Mouse (Mus musculus) layer of hippocampus, postnatal 25 days (tissue): Measurements from ENCODE around the gene Coq9. TPM values are rescaled to one million over a fixed set of nuclear protein-coding genes. Genes with fewer than 3 reads are reported as not detected.

Source experiments
- DNase-seq, 2 experiments: peaks; one replicate each; pipeline ENCODE4 v3.0.0; 2022; ENCODE audit warnings: mixed read lengths in 2 of 2, low spot score in 1 of 2; ENCODE audit errors: extremely low spot score in 1 of 2
- total RNA-seq, 2 experiments: library from RNA; stranded (reverse); gene quantifications; 2 replicates each; pipeline ENCODE4 v1.2.3; 2021

The Coq9 gene
- 10 to 100 TPM; 81.5 to 96.6 TPM for total RNA-seq

DNA sequence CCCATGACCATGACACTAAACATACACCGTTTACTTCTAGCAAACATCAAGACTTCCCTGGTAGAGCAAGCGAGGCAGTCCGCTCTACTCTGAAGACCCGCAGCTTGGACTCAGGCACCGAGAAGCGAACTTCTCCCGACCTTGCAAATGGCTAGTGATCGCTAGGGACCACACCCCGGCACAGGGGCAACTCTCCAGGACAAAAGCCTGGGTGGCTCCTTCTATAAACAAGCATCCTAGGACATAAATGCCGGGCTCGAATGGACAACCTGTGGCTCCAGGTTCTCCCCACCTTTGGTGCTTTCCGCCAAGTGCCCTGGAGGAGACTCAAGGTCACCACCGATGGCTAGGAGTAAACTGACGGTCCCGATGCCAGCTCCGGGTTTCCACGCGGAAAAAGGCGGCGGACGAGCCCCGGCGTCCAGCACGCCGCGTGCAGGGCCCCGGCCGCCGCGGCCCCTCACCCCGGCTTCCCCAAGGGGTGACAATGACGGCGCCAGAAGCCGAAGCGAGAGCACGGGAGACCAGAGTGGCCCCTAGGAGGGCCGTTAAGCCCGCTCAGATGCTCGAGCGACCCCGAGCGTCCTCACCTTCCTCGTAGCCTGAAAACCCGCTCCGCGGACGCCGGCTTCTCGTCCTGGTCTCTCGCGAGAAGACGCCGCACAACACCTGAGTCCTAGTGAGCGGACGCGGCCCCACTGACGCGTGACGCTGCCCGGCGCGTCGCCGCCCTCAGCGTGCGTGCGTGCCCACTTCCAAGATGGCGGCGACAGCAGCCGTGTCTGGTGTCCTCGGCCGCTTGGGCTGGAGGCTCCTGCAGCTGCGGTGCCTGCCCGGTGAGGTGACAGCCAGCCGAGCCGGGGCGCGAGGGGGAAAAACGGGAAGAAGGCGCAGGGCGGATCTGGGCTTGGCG, at the start of gene Coq9, which contains the start of gene Ciapin1:
TSS of gene Coq9 (plus strand) at position 660 of the 913 bp plus-strand sequence.
TSS of gene Ciapin1 (minus strand) at position 697 of the 913 bp plus-strand sequence.
- DNase-seq: peak; percentile 87 to 89

DNA sequence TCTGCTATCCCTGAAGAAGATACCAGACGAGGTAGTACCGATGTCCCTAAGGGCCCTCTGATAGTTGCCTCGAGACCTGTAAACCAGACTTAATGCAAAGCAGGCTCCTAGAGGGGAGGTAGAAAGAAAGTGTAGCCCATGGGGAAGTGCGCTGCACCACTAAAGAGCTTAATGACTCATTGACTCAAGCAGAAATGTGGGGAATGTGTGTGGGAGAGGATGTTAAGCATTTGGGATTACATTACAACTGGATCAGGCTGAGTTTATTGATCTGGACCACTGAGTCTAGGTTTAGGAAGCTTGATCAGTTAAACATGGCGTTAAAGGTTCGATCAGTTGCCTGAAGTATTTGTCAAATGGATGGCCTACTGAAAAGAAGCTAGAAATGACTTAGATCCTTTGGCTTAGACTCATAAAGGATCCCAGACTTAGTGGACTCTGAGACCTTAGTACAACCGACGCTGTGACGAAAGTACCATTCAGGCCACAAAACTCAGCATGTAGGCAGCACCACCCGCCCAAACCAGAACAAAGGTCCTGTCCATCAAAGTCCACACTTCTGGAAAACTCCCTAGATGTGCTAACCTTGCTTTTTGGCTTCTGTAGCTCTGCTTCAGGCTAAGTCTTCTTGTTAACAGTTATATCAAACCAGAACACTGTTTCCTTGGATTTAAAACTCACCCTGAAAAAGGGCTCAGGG, 48.7 kb upstream of the Coq9 start:
- DNase-seq: no peak

DNA sequence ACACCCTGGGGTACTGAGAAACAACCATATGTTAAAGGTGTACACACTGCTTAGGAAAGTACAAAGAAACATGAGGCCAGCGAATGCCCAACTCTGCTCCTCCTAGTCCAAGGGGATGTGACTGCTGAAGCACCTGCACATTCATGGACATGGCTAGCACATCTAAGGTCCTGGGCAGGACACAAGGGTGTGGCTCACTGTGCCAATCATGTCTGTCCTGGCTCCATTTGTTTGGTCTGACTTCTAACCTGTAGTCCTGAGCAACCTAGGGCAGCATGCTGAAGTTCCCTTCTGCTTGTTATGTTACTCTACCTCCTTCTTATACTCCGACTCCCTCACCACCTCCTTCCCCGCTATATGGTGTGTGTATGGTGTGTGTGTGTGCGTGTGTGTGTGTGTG, 43.8 kb upstream of the Coq9 start:
- DNase-seq: no peak

DNA sequence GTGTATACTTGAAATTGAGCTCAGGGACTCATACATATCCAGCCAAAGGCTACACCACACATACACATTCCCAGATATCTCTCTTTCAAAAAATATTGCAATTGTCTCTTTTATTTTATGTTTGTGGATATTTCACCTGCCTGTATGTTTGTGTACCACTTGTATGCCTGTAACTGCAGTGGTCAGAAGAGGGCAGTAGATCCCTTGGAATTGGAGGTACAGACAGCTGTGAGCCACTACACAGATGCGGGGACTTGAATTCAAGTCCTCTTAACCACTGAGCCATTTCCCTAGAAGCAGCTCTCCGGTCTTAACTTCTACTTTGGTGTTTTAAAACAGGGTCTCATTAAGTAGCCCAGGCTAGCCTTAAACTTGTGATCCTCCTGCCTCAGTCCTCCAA, 43.3 kb upstream of the Coq9 start:
- no peak for DNase-seq

DNA sequence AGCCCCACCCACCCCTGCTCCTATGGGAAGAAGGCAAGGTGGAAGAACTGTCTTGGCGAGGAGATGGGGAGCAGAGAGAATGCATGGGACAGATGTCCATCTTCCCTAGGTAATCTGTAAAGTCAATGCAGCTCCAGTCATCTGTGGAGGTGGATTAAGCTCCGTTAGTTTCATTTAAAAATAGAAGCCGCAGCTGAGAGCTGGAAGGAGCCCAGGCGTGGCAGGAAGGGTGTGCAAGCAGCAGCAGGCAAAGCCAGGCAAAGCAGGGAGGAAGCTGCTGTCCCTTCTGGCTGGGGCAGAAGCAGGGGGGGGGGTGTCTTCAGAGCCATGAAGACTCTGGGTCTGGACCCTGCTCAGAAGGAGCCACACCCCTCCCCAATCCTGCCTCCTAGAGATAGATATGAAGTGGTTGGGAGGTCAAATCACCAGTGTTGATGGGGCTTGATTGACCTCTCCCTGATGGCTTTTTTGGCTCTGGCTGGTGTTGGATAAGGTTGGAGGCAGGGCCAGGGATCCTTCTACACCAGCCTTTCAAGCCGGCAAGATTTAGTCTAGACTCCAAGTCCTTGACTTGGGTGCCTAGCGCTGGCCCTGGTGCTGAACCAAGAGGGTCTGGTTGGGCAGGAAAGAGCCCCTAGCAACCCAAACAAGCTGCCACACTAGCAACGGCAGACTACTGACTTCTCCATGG, 37.7 kb upstream of the Coq9 start:
- DNase-seq: no peak

DNA sequence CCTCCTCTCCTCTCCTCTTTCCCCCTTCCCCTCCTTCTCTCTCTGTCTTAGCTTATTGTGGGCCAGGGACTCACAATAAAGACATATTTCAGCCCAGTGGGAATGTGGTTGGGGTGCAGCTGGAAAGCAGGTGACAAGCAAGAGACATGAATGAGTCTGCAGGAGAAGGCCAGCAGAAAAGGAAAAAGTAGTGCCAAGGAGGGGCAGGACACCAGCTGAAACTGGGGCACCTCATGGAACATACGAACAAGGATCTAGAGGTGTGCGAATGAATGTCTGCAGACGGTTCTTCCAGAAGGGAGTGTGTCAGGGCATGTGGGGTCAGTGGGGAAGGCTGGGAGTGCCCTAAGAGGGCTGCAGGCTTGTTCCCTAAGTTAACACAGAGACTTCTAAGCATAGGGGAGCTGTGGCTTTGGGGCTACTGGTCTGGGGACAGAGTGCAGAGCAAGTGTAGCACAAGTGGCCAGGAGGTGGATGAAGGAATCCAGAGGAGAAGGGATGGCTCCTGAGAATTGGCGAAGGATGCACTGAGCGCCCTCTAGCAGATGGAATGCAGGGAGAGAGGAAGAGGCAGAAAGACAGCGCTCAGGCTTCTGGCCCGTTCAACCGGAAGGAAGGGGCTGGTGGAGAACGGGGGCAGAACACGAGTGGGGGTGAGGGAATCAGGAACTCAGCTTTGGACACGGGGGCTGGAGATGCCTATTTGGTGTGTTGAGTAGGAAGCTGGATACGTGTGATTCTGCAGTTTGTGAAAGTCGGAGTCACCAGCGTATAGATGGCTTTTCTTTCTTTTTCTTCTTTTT, 36.6 kb upstream of the Coq9 start:
- no peak for DNase-seq

DNA sequence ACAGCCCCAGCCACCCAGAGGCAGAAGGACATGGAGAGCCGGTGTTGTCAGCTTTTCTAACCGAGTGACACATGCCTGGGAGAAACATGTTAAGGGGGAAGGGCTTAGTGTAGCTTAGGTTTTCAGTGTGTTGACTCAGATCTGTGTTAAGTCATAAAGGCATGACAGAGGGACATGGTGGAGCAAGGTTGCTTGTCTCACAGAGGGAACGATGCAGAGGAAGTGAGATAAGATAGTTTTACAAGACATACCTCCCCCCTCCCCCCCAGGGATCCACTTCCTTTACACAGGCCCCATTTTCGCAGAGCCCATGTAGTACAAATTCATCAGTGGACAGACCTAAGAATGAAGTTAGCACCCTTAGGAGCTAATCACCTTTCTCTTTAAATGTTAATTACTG, 35.7 kb upstream of the Coq9 start:
- DNase-seq: no peak

DNA sequence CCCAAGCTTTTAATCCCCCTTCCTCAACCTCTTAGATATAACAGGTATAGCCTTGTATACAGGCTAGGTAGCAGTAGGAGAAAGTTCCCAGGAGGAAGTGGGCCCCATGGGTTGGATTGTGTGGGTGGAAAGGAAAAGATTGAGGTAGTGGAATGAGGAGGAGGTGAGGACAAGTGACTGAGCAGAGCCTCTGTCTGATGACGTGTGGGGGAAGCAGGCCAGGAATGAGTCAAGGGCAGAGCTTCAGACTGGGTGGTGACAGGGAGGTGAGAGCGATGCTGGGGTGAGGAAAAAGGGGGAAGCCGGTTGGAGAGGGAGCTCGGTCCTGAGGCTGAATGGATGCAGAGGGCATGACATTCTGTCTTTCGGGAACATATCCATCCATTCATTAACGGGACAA, 34.6 kb upstream of the Coq9 start:
- DNase-seq: no peak

DNA sequence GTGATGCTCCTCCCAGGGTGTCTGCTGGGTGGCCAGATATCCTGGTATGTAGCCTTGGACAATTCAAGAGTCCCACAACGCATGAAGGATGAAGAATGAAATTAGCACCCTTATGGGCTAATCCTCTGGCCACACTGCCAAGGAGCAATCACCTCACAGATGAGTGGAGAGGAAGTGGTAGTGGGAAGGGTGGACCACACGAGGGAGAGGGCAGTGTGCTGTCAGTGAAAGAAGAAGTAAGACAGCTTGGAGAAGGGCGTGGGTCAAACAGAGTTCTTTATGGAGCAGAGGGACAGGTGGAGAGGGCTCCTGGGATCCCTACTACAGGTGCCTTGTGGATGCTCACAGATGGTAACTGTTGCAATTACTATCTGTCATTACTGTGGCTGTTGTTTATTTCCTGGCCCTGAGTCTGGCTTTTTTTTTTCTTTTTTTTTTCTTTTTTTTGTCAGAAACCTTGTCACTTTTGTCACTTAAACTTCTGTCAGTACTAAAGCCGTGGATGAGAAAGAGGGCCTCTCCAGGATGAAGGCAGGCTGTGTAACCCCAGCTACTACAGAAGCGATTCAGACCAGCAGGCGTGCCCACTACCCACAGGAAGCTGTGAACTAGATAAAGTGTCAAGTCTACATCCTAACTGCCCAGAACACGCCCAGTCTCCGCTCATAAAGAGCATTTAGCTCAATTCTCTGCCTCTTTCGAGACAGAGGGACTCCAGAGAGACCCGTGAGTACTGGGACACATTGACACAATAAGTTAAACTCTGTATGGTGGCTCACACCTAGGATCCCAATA, 33.4 kb upstream of the Coq9 start:
- no peak for DNase-seq

DNA sequence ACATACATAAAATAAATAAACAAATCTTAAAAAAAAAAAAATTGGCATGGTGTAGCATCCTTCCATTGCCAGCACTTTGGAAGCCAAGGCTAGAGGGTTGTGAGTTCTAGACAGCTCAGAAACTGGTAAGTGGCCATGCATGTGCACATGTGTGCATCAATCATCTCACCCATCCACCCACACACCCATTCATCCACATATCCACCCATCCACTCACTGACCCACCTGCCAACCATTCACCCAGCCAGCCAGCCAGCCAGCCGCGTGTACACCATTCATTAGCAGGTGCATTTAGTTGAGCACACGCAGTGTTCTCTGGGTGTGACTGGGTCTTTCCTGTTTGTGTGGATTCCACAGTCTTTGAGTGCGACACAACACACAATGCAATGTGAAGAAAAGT, 32.3 kb upstream of the Coq9 start:
- no peak for DNase-seq

DNA sequence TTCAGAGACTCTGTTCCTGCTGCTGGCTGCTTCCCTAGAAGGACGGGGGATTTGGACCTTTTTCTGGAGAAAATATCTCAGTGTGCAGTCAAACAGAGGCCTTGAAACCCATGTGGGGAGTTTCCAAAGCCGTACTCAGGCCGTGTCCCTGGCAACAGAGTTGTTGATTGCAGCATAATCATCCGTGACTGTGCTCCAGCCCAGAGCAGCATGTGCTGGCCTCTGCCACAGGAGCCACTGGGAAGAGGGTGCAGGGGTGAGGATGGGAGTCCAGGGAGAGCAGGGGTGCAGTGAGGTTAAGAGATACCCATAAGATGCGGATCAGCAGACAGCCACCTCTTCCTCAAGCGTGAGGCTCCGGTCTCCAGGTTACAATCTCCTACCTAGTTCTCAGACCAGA, 30.6 kb upstream of the Coq9 start:
- no peak for DNase-seq

DNA sequence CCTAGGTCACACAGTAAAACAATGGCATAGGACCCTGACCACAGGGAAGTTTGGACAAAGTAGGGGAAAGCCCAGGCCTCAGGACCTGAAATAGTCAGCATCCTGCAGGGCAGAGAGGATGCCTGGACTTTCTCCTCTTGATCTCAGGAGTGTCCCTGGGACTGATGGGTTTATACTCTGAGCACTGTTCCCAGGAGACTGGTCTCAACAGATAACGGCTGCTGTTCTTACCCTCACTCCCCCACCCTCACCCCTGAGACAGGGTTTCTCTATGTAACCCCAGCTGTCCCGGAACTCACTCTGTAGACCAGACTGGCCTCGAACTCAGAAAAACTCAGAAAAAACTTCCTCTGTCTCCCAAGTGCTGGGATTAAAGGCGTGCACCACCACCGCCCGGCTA, 29.7 kb upstream of the Coq9 start:
- DNase-seq: no peak

DNA sequence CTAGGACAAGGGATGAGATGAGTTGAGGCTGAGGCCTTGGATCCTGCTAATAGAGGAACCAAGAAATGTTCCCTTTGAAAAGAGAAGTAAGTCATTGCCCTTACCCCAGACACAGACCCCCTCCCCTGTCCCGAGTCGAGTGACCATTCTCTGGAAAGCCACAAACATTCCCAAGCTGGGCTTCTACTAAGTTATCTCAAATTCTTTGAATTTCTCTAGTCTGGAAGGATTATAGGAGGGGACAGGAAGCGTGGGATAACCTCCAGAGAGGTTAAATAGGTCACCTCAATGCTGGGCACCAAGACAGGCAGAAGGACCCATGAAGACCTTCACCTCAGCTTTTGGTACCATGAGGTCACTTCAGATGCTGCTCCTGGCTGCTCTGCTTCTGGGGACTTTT, 28.0 kb upstream of the Coq9 start, which contains the start of gene Ccl17:
TSS of gene Ccl17 (plus strand) at position 301 of the 400 bp plus-strand sequence.
- no peak for DNase-seq

DNA sequence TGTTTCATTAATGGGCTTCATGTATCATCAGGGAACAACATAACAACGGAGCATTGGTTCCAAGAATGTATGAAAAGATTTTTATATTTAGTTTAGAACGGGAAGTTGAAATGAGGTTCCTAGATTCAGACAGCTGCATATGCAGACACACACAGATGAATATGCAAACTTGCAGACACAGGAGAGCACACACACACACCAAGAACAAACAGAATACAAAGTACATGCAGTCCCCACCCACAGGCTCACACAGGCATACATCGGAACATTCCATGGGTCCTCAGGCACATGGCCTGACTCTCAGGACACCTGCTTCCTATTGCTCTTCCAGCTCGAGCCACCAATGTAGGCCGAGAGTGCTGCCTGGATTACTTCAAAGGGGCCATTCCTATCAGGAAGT, 27.3 kb upstream of the Coq9 start:
- no peak for DNase-seq

DNA sequence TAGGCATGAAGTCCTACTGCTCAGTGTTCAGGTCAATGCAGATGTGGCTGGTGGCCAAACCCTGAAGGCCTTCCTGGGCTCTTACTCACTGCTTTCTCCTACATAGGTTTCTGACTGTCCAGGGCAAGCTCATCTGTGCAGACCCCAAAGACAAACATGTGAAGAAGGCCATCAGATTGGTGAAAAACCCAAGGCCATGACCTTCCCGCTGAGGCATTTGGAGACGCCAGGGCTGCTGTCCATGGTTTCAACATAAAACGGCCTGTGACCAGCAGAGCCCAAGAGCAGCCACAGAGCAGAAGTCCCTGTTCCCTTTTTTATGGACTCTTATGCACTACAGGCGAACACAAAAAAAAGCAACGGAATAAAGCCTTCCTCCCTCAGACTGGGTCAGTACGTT, 26.5 kb upstream of the Coq9 start:
- no peak for DNase-seq

DNA sequence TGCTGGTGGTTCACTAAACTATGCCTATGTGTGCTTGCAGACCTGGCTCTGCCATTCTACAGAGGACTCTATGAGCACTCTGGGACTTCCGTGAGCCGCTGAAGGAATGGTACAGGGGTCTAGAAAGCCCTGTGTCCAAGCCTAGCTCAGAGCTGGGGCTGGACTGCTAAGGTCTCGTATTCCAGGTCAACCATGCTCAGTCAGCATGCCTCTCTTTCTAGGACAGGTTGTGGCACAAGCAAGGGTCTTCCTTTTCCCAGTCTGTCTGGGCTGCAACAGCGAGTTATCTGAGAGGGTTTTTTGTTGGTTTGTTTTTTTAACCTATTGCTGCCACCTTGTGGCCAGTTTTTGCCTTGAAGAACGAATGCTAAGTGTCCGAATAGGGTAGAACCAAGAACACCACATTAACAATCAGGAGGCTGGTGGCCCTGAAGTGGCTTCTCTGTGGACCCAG, 25.4 kb upstream of the Coq9 start:
- peak; percentile 81 to 97 for DNase-seq

DNA sequence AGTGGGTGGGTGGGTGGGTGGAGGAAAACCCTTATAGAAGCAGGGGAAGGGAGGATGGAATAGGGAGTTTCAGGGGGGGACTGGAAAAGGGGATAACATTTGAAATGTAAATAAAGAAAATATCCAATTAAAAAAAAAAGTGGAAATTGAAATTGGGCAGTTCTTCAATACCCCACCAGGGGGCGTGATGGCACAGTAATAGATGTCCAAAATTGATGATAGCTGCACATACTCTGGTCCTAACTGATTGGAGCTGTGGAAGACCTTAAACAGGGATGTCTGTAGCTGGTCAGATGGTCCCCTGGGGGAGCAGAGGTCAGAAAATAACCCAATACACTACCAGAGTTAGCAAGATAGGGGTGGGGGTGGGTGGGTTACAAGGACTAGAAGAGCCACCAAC, 23.6 kb upstream of the Coq9 start:
- peak in 1 of 2 experiments; percentile 59 for DNase-seq

DNA sequence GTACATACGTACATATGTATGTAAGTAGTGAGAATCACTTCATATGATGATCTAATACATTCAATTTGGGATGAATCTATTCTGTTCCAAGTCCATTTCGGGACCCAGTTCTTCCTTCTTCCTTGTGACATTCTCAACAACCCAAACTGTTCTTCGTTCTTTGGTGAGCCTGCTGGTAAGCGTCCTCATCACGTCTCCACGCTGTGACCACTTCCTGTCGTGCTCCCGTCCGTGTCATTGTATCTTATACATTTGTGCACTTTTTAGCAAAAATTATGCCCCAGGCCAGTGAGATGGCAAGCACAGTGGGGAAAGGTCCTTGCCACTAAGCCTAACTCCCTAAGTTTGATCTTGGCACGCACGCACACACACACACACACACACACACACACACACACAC, 20.2 kb upstream of the Coq9 start:
- DNase-seq: no peak

DNA sequence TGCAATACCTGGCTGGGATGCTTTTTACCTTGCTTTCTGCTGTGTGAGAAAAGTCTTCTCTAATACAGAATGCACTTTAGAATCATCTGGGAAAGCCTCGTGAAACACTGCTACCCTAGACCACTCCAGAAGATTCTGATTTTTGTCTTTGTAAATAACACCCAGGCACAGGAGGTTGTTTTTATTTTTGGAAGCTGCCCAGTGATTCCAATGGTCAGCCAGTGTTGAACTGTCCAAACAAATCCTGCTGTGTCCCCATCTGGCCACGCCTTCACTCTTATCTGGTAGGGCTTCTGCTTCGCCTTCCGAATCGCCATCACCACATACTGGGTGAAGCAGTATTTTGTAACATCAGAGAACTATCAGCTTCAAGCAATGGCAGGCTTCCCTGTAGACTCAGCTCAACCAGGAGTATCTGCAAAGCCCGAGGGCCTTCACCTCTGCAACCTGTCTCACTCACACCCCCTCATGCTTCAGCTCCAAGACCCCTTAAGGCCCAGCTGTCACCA, 18.4 kb upstream of the Coq9 start:
- no peak for DNase-seq
